Mouse (Mus musculus) embryonic fibroblast, embryonic 13.5 days (primary cell): ENCODE results near the gene Gdap1l1.

Experiments
- CTCF ChIP-seq: IDR thresholded peaks from 2 replicates; pipeline ENCODE4 v1.5.1; 2011; ENCODE audit warnings: mild to moderate bottlenecking, control low read depth, low read length, moderate library complexity, borderline replicate concordance; ENCODE audit not compliant: insufficient read depth
- POLR2A ChIP-seq: IDR thresholded peaks from 2 replicates; pipeline ENCODE4 v1.6.1; 2011; ENCODE audit warnings: low read depth, mild to moderate bottlenecking, control low read depth, low read length, moderate library complexity

- TF ChIP-seq POLR2A (no peak), CTCF (no peak)
These were observed 53.1 kb downstream of the Gdap1l1 start for GRCm38 (mm10) chr2:163491351-163491750.
